Mouse (Mus musculus) CH12.LX (cell line): ENCODE results near the gene Tmem63c.

Experiments used
- CTCF ChIP-seq, 2 experiments: IDR thresholded peaks in 1 of 2; conservative IDR thresholded peaks in 1 of 2; 2 replicates each; pipeline ENCODE4 v1.5.1; 2011 to 2012; ENCODE audit warnings: low read depth in 2 of 2, low read length in 2 of 2, improper control_type of control experiment in 1 of 2, inconsistent platforms in 1 of 2, mild to moderate bottlenecking in 1 of 2, moderate library complexity in 1 of 2
- HCFC1 ChIP-seq: IDR thresholded peaks from 2 replicates; pipeline ENCODE4 v1.6.1; 2012; ENCODE audit warnings: low read depth, mild to moderate bottlenecking, inconsistent platforms, low read length, improper control_type of control experiment
- IRF4 ChIP-seq: IDR thresholded peaks from 2 replicates; pipeline ENCODE4 v1.6.1; 2014; ENCODE audit warnings: low read depth, mild to moderate bottlenecking, inconsistent platforms, low read length, improper control_type of control experiment
- MAX ChIP-seq: IDR thresholded peaks from 2 replicates; pipeline ENCODE4 v1.6.1; 2011; ENCODE audit warnings: low read length, improper control_type of control experiment
- USF1 ChIP-seq: IDR thresholded peaks from 2 replicates; pipeline ENCODE4 v1.6.1; 2014; ENCODE audit warnings: low read depth, mild to moderate bottlenecking, inconsistent platforms, low read length, improper control_type of control experiment

DNA sequence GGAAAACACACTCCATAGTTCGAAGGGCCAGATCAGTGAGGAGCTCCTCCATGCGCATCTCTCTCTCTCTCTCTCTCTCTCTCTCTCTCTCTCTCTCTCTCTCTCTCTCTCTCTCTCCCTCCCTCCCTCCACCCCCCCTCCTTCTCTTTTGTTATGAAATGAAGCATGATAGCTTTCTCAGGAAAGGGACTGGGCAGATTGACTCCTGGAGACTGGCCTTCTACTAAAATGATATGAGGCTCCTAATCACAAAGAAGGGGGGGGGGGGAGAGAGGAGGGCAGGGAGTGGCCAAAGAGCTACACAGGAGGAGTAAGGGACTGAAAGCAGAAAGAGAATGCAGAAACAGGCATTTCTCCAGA lies 117.2 kb downstream of the Tmem63c start:
- TF ChIP-seq IRF4 (no peak), USF1 (no peak), CTCF (conservative IDR thresholded peaks at IDR 0.05 in 1 of 2, IDR thresholded peaks at IDR 0.05 in 1 of 2; ENCODE audit: low read depth in 2 of 2, low read length in 2 of 2) (no peak), HCFC1 (no peak), MAX (no peak)
